Mouse (Mus musculus) neural tube, embryonic 14.5 days (tissue): ENCODE data around the gene Dnajc28. TPM values are rescaled to one million over a fixed set of nuclear protein-coding genes. Genes with fewer than 3 reads are reported as not detected.
A peak's percentile ranks its signal among the peaks of the same experiment; 100 is the strongest.

ENCODE experiments used
- ATAC-seq: fragments of 200-750 bp; cut with Nextera tagmentation; 2 replicates; pipeline ENCODE4 v1.8.0; 2017; ENCODE audit warnings: low read depth, mild to moderate bottlenecking, moderate TSS enrichment, moderate library complexity
- H3K27ac ChIP-seq: fragments of 300-500 bp; sonication (generic); 2 replicates; pipeline ENCODE4 v1.5.1; 2014; ENCODE audit warnings: low read depth, mild to moderate bottlenecking, control low read depth, low read length, moderate library complexity, mixed read lengths
- H3K27me3 ChIP-seq: fragments of 300-500 bp; sonication (generic); 2 replicates; pipeline ENCODE4 v1.6.1; 2014; ENCODE audit warnings: low read length; ENCODE audit not compliant: control insufficient read depth, insufficient read depth
- H3K36me3 ChIP-seq: fragments of 300-500 bp; sonication (generic); 2 replicates; pipeline ENCODE4 v1.6.1; 2014; ENCODE audit warnings: low read length, mixed read lengths; ENCODE audit not compliant: control insufficient read depth, insufficient read depth
- H3K4me1 ChIP-seq: fragments of 300-500 bp; sonication (generic); 2 replicates; pipeline ENCODE4 v1.6.1; 2014; ENCODE audit warnings: low read length; ENCODE audit not compliant: control insufficient read depth, insufficient read depth
- H3K4me2 ChIP-seq: fragments of 300-500 bp; sonication (generic); 2 replicates; pipeline ENCODE4 v1.6.1; 2014; ENCODE audit warnings: mild to moderate bottlenecking, low read depth, low read length, control low read depth
- H3K4me3 ChIP-seq: fragments of 300-500 bp; sonication (generic); 2 replicates; pipeline ENCODE4 v1.5.1; 2014; ENCODE audit warnings: low read depth, low read length, control low read depth, mixed read lengths
- H3K9ac ChIP-seq: fragments of 300-500 bp; sonication (generic); replicated peaks from 2 replicates; pipeline ENCODE4 v1.6.1; 2014; ENCODE audit warnings: low read depth, mild to moderate bottlenecking, control low read depth, low read length, mixed read lengths
- H3K9me3 ChIP-seq: fragments of 300-500 bp; sonication (generic); 2 replicates; pipeline ENCODE4 v1.6.1; 2016; ENCODE audit warnings: low read length; ENCODE audit not compliant: control insufficient read depth
- WGBS: fragments of 180-500 bp; shearing (Covaris S2); extraction: QIAGEN DNeasy Blood & Tissue Kit; methylation state at CpG from one replicate; pipeline ENCODE4 v1.1.7; 2014; 5-methylcytosine and 5-hydroxymethylcytosine counted together
- polyA plus RNA-seq: library from polyadenylated mRNA; unstranded; fragments of >200 nt; fragmentation: Nextera tagmentation; extraction: Ambion mirVana; gene quantifications from 2 replicates; pipeline ENCODE4 v1.2.1, GENCODE M21; 2014

Dnajc28 gene
- 5.2 and 6.2 TPM in 2 replicates for polyA plus RNA-seq

DNA sequence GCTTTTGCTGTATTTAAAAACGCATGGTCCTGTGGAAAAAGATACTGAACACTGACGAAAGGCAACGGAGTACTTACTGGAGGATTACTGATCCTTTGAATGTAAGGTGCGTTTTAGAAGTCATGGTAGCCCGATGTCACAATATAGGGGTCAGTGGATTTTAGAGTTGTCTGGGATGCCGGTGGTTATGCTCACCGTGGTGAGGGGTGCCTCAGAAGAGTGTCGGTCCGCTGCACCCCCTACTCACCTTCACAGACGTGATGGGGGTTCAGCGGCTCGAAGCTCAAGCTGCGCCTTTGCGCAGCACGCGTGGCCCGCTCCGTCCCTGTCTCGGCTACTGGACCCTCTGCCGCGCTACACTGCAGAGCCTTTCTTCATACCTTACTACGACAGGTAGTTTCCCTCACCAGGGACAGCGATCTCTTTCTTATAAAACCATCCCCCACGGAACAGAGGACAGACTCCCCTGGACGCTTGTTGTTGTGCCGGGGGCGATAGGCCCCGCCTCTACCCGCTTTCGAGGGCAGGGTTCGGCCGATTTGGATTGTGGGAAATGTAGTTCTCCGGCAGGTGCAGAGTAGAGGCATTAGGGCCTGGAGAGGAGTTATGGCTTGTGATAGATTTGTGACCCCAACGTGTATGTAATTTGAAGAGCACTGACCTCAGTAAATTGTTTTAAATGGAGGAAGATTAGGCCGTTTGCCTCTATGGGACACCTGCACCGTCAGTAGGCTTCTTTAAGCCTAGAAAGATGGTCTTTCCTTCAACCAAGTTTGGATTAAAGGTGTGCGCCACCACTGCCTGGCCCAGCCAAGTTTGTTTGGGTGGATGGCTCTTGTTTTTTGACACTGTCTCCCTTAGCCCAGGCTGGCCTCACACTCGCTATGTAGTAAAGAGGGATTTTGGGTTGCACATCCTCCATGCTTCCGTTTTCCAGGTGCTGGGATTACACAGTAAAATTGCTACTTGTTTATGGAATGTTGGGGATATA lies at the start of gene Dnajc28:
TSS of gene Dnajc28 (minus strand) at position 516 of the 991 bp plus-strand sequence.
- peaks cover 6% of the 10 kb centered on the region; the same call in 1 of the 2 replicates for H3K4me1 ChIP-seq
- H3K27me3 ChIP-seq = no peaks in the 10 kb centered on the region
- H3K4me3 ChIP-seq = peak within 1 kb of the TSS; percentile 55
- no peaks in the 10 kb centered on the region for H3K9me3 ChIP-seq
- 11% methylated on average over 39 of the region's 39 CpGs for WGBS
- no peak within 1 kb of the TSS for H3K27ac ChIP-seq
- H3K36me3 ChIP-seq = peaks cover 22% of the 10 kb centered on the region; the same call in 1 of the 2 replicates
- peak within 1 kb of the TSS; percentile 71 for H3K9ac ChIP-seq
- peak within 1 kb of the TSS; percentile 75 for H3K4me2 ChIP-seq
- ATAC-seq = peak; percentile 96

- Histone ChIP-seq H3K9me3 (no peaks in the 10 kb centered on the region), H3K4me3 (no peak overlapping the region), H3K4me1 (0 out of 2 replicates have a peak, but pooled peaks cover 3% of the 10 kb centered on the region), H3K27me3 (no peaks in the 10 kb centered on the region), H3K36me3 (peaks cover 70% of the 10 kb centered on the region), H3K4me2 (no peak overlapping the region), H3K9ac (no peak overlapping the region), H3K27ac (no peak overlapping the region)
- ATAC-seq = no peak
- WGBS = 96% methylated on average over 3 of the region's 3 CpGs
Measured at GRCm38 (mm10) chr16:91663795-91664194, 45.0 kb upstream of the Dnajc28 start.

DNA sequence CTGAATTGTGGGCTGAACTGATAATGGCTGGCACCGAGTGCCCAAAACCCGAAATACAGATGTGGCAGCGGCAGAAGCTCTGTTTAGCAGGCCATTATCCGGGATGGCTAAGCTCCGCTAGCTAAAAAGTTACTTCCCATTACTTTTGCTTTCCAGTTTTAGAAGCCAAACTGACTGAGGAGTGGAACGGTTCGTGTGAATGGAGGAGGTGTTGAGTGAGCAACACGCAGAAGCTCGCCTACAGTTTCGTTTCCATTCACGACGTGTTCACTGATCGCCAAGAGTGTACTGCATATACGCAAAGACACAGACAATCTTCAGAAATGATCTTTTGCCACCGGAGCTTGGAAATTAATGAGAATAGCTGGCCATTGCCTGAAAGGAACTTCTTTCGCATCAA lies 43.5 kb upstream of the Dnajc28 start:
- no peak overlapping the region for H3K9ac ChIP-seq
- no peak overlapping the region for H3K4me2 ChIP-seq
- H3K4me1 ChIP-seq = 0 out of 2 replicates have a peak, but pooled peaks cover 3% of the 10 kb centered on the region
- no peaks in the 10 kb centered on the region for H3K9me3 ChIP-seq
- H3K36me3 ChIP-seq = peaks cover 84% of the 10 kb centered on the region
- no peak overlapping the region for H3K27ac ChIP-seq
- ATAC-seq = no peak
- WGBS = 96% methylated on average over 16 of the region's 16 CpGs
- H3K4me3 ChIP-seq = no peak overlapping the region
- no peaks in the 10 kb centered on the region for H3K27me3 ChIP-seq

- Histone ChIP-seq H3K27ac (no peak overlapping the region), H3K9me3 (no peaks in the 10 kb centered on the region), H3K4me1 (0 out of 2 replicates have a peak, but pooled peaks cover 3% of the 10 kb centered on the region), H3K4me3 (no peak overlapping the region), H3K4me2 (no peak overlapping the region), H3K9ac (no peak overlapping the region), H3K27me3 (no peaks in the 10 kb centered on the region), H3K36me3 (peaks cover 86% of the 10 kb centered on the region)
- ATAC-seq = no peak
- WGBS = 52% methylated on average over 1 of the region's 1 CpGs
Measured at GRCm38 (mm10) chr16:91661397-91661796, 42.6 kb upstream of the Dnajc28 start.

DNA sequence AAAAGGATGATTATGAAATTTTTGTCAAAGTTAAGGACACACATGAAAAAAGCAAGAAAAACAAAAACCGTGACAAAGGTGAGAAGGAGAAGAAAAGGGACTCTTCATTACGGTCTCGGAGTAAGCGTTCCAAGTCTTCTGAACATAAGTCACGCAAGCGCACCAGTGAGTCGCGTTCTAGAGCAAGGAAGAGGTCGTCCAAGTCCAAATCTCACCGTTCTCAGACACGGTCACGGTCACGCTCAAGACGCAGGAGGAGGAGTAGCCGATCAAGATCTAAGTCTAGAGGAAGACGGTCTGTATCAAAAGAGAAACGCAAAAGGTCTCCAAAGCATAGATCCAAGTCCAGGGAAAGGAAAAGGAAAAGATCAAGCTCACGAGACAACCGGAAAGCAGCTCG lies 41.0 kb upstream of the Dnajc28 start:
- Histone ChIP-seq H3K9ac (no peak overlapping the region), H3K27me3 (no peaks in the 10 kb centered on the region), H3K36me3 (peaks cover 89% of the 10 kb centered on the region), H3K9me3 (no peaks in the 10 kb centered on the region), H3K4me2 (no peak overlapping the region), H3K4me3 (no peak overlapping the region), H3K4me1 (0 out of 2 replicates have a peak, but pooled peaks cover 3% of the 10 kb centered on the region), H3K27ac (no peak overlapping the region)
- 98% methylated on average over 20 of the region's 20 CpGs for WGBS
- ATAC-seq = no peak

DNA sequence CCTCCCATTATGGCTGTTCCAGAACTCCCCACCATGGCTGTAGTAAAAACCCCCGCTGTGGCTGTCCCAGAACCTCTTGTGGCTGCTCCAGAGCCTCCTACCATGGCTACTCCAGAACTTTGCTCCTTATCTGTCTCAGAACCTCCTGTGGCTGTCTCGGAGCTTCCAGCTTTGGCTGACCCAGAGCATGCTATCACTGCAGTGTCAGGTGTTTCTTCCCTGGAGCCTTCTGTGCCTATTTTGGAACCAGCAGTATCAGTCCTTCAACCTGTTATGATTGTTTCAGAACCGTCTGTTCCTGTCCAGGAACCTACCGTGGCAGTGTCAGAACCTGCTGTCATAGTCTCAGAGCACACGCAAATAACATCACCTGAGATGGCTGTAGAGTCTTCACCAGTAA lies 39.6 kb upstream of the Dnajc28 start:
- H3K4me2 ChIP-seq = no peak overlapping the region
- H3K4me1 ChIP-seq = 0 out of 2 replicates have a peak, but pooled peaks cover 3% of the 10 kb centered on the region
- H3K9ac ChIP-seq = no peak overlapping the region
- H3K36me3 ChIP-seq = peaks cover 79% of the 10 kb centered on the region
- ATAC-seq = no peak
- H3K9me3 ChIP-seq = no peaks in the 10 kb centered on the region
- 96% methylated on average over 5 of the region's 5 CpGs for WGBS
- H3K27ac ChIP-seq = no peak overlapping the region
- no peak overlapping the region for H3K4me3 ChIP-seq
- no peaks in the 10 kb centered on the region for H3K27me3 ChIP-seq

DNA sequence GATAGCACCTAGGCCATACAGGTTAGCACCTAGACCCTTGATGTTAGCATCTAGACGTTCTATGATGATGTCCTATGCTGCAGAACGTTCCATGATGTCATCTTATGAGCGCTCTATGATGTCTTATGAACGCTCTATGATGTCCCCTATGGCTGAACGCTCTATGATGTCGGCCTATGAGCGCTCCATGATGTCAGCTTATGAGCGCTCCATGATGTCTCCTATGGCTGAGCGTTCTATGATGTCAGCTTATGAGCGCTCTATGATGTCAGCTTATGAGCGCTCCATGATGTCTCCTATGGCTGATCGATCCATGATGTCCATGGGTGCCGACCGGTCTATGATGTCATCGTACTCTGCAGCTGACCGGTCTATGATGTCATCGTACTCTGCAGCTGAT lies 38.5 kb upstream of the Dnajc28 start:
- H3K9me3 ChIP-seq = no peaks in the 10 kb centered on the region
- H3K9ac ChIP-seq = no peak overlapping the region
- ATAC-seq = peak; percentile 49
- no peak overlapping the region for H3K4me2 ChIP-seq
- H3K27ac ChIP-seq = no peak overlapping the region
- no peak overlapping the region for H3K4me3 ChIP-seq
- H3K27me3 ChIP-seq = no peaks in the 10 kb centered on the region
- 98% methylated on average over 17 of the region's 17 CpGs for WGBS
- 0 out of 2 replicates have a peak, but pooled peaks cover 3% of the 10 kb centered on the region for H3K4me1 ChIP-seq
- peaks cover 73% of the 10 kb centered on the region for H3K36me3 ChIP-seq

GRCm38 (mm10) chr16:91655285-91655684 lies 36.5 kb upstream of the Dnajc28 start:
- Histone ChIP-seq H3K4me2 (no peak overlapping the region), H3K36me3 (peaks cover 67% of the 10 kb centered on the region), H3K4me3 (no peak overlapping the region), H3K9me3 (no peaks in the 10 kb centered on the region), H3K9ac (no peak overlapping the region), H3K27ac (no peak overlapping the region), H3K4me1 (no peaks in the 10 kb centered on the region), H3K27me3 (no peaks in the 10 kb centered on the region)
- WGBS = 97% methylated on average over 9 of the region's 9 CpGs
- no peak for ATAC-seq

DNA sequence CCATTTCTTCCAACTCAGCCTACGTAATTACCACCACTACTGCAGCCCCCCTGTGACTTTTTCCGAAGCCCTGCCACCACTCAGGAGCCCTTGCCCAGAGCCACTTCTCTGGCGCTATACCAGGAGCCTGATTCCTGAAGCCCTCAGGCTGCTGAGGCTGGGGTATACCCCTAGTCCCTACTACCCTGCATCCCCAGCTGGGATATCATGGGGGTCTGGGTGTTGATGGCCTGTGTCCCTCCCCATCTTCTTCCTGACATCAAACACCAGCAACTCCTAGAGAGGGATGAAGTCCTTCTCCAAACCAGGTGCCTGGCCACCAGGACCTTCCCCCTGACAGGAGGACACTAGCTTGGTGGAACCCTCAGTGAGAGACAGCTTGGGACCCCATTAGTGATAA lies 33.4 kb upstream of the Dnajc28 start:
- peaks cover 37% of the 10 kb centered on the region for H3K36me3 ChIP-seq
- no peak overlapping the region for H3K4me2 ChIP-seq
- 94% methylated on average over 3 of the region's 3 CpGs for WGBS
- H3K4me1 ChIP-seq = peaks cover 7% of the 10 kb centered on the region; the same call in 1 of the 2 replicates
- no peak overlapping the region for H3K4me3 ChIP-seq
- ATAC-seq = no peak
- H3K9me3 ChIP-seq = no peaks in the 10 kb centered on the region
- H3K9ac ChIP-seq = no peak overlapping the region
- no peak overlapping the region for H3K27ac ChIP-seq
- H3K27me3 ChIP-seq = no peaks in the 10 kb centered on the region
